Mouse (Mus musculus): ENCODE data around the gene Gbp4.
"Not testable (repeated sequence)": the region's sequence is repeated elsewhere in the genome, so short reads cannot be mapped to it uniquely, and the experiment has no call there.

The Gbp4 gene

GRCm38 (mm10) chr5:105139409-105140088 is at the start of gene Gbp4, which contains the start of the genes Gbp9 and Gbp8:
Gene Gbp4, minus strand, starts transcription at chr5:105139586.
Gene Gbp9, minus strand, starts transcription at chr5:105139539.
Gene Gbp8, minus strand, starts transcription at chr5:105139540.
- DNase-seq = peak; percentile 44 to 45

GRCm38 (mm10) chr5:105181446-105181845 is 42.1 kb upstream of the Gbp4 start:
- DNase-seq = no peak

- DNase-seq = no peak
These were observed 17.2 kb upstream of the Gbp4 start for GRCm38 (mm10) chr5:105156582-105156981.

GRCm38 (mm10) chr5:105154049-105154448 is 14.7 kb upstream of the Gbp4 start:
- no peak for DNase-seq

GRCm38 (mm10) chr5:105148062-105148461 is 8.7 kb upstream of the Gbp4 start:
- DNase-seq = not testable (repeated sequence)

GRCm38 (mm10) chr5:105146447-105146846 is 7.1 kb upstream of the Gbp4 start:
- DNase-seq = peak; percentile 25 to 68

GRCm38 (mm10) chr5:105145731-105146130 is 6.3 kb upstream of the Gbp4 start:
- peak; percentile 33 to 39 for DNase-seq

- DNase-seq = not testable (repeated sequence)
These were observed 864 bp upstream of the Gbp4 start for GRCm38 (mm10) chr5:105140089-105140810.

GRCm38 (mm10) chr5:105138906-105139305 is 480 bp downstream of the Gbp4 start:
- peak in 1 of 2 experiments; percentile 11 for DNase-seq

- peak in 1 of 2 experiments; percentile 26 for DNase-seq
These were observed 2.6 kb downstream of the Gbp4 start for GRCm38 (mm10) chr5:105136706-105137304.

- DNase-seq = not testable (repeated sequence)
These were observed 17.7 kb downstream of the Gbp4 start for GRCm38 (mm10) chr5:105121731-105122130.

- no peak for DNase-seq
These were observed 23.6 kb downstream of the Gbp4 start for GRCm38 (mm10) chr5:105115740-105116139.

GRCm38 (mm10) chr5:105114696-105115095 is 24.7 kb downstream of the Gbp4 start:
- no peak for DNase-seq

- DNase-seq = no peak
These were observed 25.7 kb downstream of the Gbp4 start for GRCm38 (mm10) chr5:105113656-105114055.

GRCm38 (mm10) chr5:105110271-105110852 is 29.0 kb downstream of the Gbp4 start:
- DNase-seq = peak; percentile 75

- not testable (repeated sequence) for DNase-seq
These were observed 29.6 kb downstream of the Gbp4 start for GRCm38 (mm10) chr5:105109775-105110174.

- not testable (repeated sequence) for DNase-seq
These were observed 33.7 kb downstream of the Gbp4 start for GRCm38 (mm10) chr5:105105689-105106088.

GRCm38 (mm10) chr5:105081900-105082299 is 57.5 kb downstream of the Gbp4 start:
- DNase-seq = no peak

- not testable (repeated sequence) for DNase-seq
These were observed 71.0 kb downstream of the Gbp4 start for GRCm38 (mm10) chr5:105068356-105068755.
